Mouse (Mus musculus) bone marrow macrophage, adult 2 months (primary cell): ENCODE results near the gene Prss56.

Experiments
- CTCF ChIP-seq: IDR thresholded peaks from 2 replicates; pipeline ENCODE4 v1.5.1; 2012; ENCODE audit warnings: low read depth, mild to moderate bottlenecking, low read length, moderate library complexity
- POLR2A ChIP-seq: IDR thresholded peaks from 2 replicates; pipeline ENCODE4 v1.6.1; 2012; ENCODE audit warnings: mild to moderate bottlenecking, low read depth, low read length, borderline replicate concordance

- TF ChIP-seq CTCF = no peak
- no peak for TF ChIP-seq POLR2A
These were observed 11.8 kb upstream of the Prss56 start for GRCm38 (mm10) chr1:87171312-87171711.
